7 mouse cellular contexts compared by ENCODE assay signal in the genomic region with DNA sequence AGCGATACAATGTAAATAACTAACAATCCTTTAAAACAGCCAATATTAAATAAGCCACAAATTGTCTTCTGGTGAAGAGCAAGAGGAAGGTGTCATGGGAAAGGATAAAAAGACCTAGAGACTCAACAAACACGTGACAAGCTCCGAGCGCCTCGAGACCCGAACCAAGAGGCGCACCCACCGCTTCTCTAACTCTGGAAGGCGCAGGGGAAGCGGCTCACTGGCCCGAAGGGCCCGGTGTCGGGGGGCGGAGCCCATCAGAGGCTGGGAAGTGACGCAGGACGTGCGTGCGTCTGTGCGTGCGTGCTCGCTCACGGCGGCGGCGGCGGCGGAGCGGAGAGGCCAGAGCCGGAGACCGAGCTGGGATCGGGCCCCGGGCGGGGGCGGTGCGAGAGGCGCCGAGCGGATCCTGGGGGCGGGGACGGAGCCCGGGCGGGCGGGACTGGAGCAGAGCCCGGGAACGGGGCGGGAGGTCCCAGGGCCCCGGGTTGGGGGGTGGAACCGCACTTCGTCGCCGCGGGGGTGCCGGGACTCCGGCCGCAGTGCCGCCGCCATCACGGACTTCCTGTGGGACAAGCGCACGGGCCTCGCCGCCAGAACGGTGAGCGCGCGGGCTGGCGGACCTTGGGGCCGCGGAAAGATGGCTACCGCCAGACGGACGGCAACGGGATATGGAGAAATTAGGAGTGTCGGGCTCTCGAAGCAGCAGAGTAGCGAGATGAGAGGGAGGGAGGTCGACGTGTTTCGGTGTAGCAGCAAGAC. TPM values are rescaled to one million over a fixed set of nuclear protein-coding genes. Genes with fewer than 3 reads are reported as not detected.
DNase-seq lines count a peak whose midpoint lies in the region; ATAC-seq lines count a peak whose summit lies in the region.

A gene (plus strand): TSS at position 290 of the 762 bp plus-strand sequence.

- H3K27me3 ChIP-seq in embryonic facial prominence, embryonic 12.5 days: peaks cover 3% of the 10 kb centered on the region; the same call in 1 of the 2 replicates
- peaks cover 3% of the 10 kb centered on the region; the same call in 1 of the 2 replicates for H3K27me3 ChIP-seq in limb, embryonic 13.5 days
- H3K27me3 ChIP-seq in midbrain, embryonic 16.5 days (ENCODE audit: control insufficient read depth, insufficient read depth, low read depth, low read length): no peaks in the 10 kb centered on the region

- WGBS in embryonic facial prominence, embryonic 12.5 days: under 1% methylated on average over 65 of the region's 79 CpGs
- WGBS in limb, embryonic 13.5 days: under 1% methylated on average over 77 of the region's 79 CpGs
- under 1% methylated on average over 73 of the region's 79 CpGs for WGBS in midbrain, embryonic 16.5 days

- peak within 1 kb of the TSS; percentile 98 for H3K27ac ChIP-seq in embryonic facial prominence, embryonic 12.5 days
- peak within 1 kb of the TSS; percentile 98 for H3K27ac ChIP-seq in limb, embryonic 13.5 days
- peak within 1 kb of the TSS; percentile 94 for H3K27ac ChIP-seq in midbrain, embryonic 16.5 days (ENCODE audit: low read length)

- H3K9ac ChIP-seq in embryonic facial prominence, embryonic 12.5 days: peak within 1 kb of the TSS; percentile 98
- H3K9ac ChIP-seq in limb, embryonic 13.5 days: peak within 1 kb of the TSS; percentile 98
- H3K9ac ChIP-seq in midbrain, embryonic 16.5 days (ENCODE audit: low read depth, low read length): peak within 1 kb of the TSS; percentile 96

- peaks cover 29% of the 10 kb centered on the region for H3K36me3 ChIP-seq in embryonic facial prominence, embryonic 12.5 days
- H3K36me3 ChIP-seq in limb, embryonic 13.5 days: peaks cover 35% of the 10 kb centered on the region
- H3K36me3 ChIP-seq in midbrain, embryonic 16.5 days (ENCODE audit: control insufficient read depth, insufficient read depth, low read length): peaks cover 12% of the 10 kb centered on the region

- H3K9me3 ChIP-seq in embryonic facial prominence, embryonic 12.5 days: no peaks in the 10 kb centered on the region
- no peaks in the 10 kb centered on the region for H3K9me3 ChIP-seq in limb, embryonic 13.5 days
- no peaks in the 10 kb centered on the region for H3K9me3 ChIP-seq in midbrain, embryonic 16.5 days (replicated peaks; ENCODE audit: control insufficient read depth, low read length, poor library complexity, severe bottlenecking)

- peak within 1 kb of the TSS; percentile 89 for H3K4me3 ChIP-seq in embryonic facial prominence, embryonic 12.5 days
- H3K4me3 ChIP-seq in limb, embryonic 13.5 days: peak within 1 kb of the TSS; percentile 91
- peak within 1 kb of the TSS; percentile 96 for H3K4me3 ChIP-seq in midbrain, embryonic 16.5 days (ENCODE audit: low read depth, low read length)

- H3K4me1 ChIP-seq in embryonic facial prominence, embryonic 12.5 days: peaks cover 18% of the 10 kb centered on the region
- H3K4me1 ChIP-seq in limb, embryonic 13.5 days: peaks cover 32% of the 10 kb centered on the region
- H3K4me1 ChIP-seq in midbrain, embryonic 16.5 days (ENCODE audit: control insufficient read depth, insufficient read depth, low read length): peaks cover 21% of the 10 kb centered on the region

- peak; percentile 89 for ATAC-seq in embryonic facial prominence, embryonic 12.5 days (ENCODE audit: insufficient number of reproducible peaks, insufficient read depth, low FRiP score, low TSS enrichment)
- peak; percentile 98 for ATAC-seq in limb, embryonic 13.5 days (ENCODE audit: low FRiP score, low read depth)
- ATAC-seq in midbrain, embryonic 16.5 days: peak; percentile 95

- peak; percentile 94 for DNase-seq in adrenal gland, postnatal 25 days
- DNase-seq in heart, adult 18-20 months: peak; percentile 95 to 97
- peak; percentile 94 to 95 for DNase-seq in kidney, adult 8-10 months
- peak; percentile 90 to 96 for DNase-seq in spleen, postnatal 10 days (ENCODE audit: low spot score in 2 of 2)

- peak within 1 kb of the TSS; percentile 76 for H3K4me2 ChIP-seq in embryonic facial prominence, embryonic 12.5 days (replicated peaks)
- peak within 1 kb of the TSS; percentile 77 for H3K4me2 ChIP-seq in limb, embryonic 13.5 days (replicated peaks)
- H3K4me2 ChIP-seq in midbrain, embryonic 16.5 days (ENCODE audit: low read length): peak within 1 kb of the TSS; percentile 91

RNA-seq across cellular contexts. Expression of the gene that starts here (rescaled TPM):
- total RNA-seq in adrenal gland, postnatal 25 days (2021): 98.4 and 103 TPM in 2 replicates
- polyA plus RNA-seq in embryonic facial prominence, embryonic 12.5 days (2016; fragmentation: Nextera tagmentation; extraction: Ambion mirVana): 51.3 and 52.6 TPM in 2 replicates
- total RNA-seq in heart, adult 18-20 months (2021): 10 to 100 TPM; 14.3 to 17.8 TPM
- polyA plus RNA-seq in limb, embryonic 13.5 days (2015; fragmentation: Nextera tagmentation; extraction: Ambion mirVana): 32.3 and 36.6 TPM in 2 replicates
- polyA plus RNA-seq in midbrain, embryonic 16.5 days (2015; fragmentation: Nextera tagmentation; extraction: Ambion mirVana): 15.9 and 19.7 TPM in 2 replicates

Comparison
In these comparisons a context has a peak if more than half of its experiments do, and no peak if none do; other contexts are left out.
1. Peak in every context shown above with its lines: DNase-seq, ATAC-seq, H3K4me3 ChIP-seq and H3K27ac ChIP-seq.